Mouse (Mus musculus): ENCODE data around the gene Gm47289. TPM values are rescaled to one million over a fixed set of nuclear protein-coding genes. Genes with fewer than 3 reads are reported as not detected.

The Gm47289 gene
- not detected in 2 replicates for polyA plus RNA-seq (2015; fragmentation: Nextera tagmentation; extraction: Ambion mirVana)

GRCm38 (mm10) chr9:119158861-119159260, at the start of gene Gm47289:
TSS of gene Gm47289 (plus strand) at chr9:119159161.

GRCm38 (mm10) chr9:119156278-119157201, 2.4 kb upstream of the Gm47289 start, which contains the start of gene Acaa1b:
TSS of gene Acaa1b (minus strand) at chr9:119157093.

GRCm38 (mm10) chr9:119208998-119209397, 50.0 kb downstream of the Gm47289 start, which contains the start of gene Slc22a13:
TSS of gene Slc22a13 (minus strand) at chr9:119209098.

Other genes starting within 250 kb of the Gm47289 start
- gene Ctdspl, start 232.7 kb upstream of the Gm47289 start, polyA plus RNA-seq (2015; fragmentation: Nextera tagmentation; extraction: Ambion mirVana), result 7.0 and 10.3 TPM in 2 replicates
- gene Vill, start 106.4 kb upstream of the Gm47289 start, polyA plus RNA-seq (2015; fragmentation: Nextera tagmentation; extraction: Ambion mirVana), result 10.3 and 11.9 TPM in 2 replicates
- gene Plcd1, start 65.7 kb upstream of the Gm47289 start, polyA plus RNA-seq (2015; fragmentation: Nextera tagmentation; extraction: Ambion mirVana), result 4.3 and 6.7 TPM in 2 replicates
- 0.06 and 0.11 TPM in 2 replicates for gene Dlec1, start 56.7 kb upstream of the Gm47289 start, polyA plus RNA-seq (2015; fragmentation: Nextera tagmentation; extraction: Ambion mirVana)
- gene Acaa1b, start 2.1 kb upstream of the Gm47289 start, polyA plus RNA-seq (2015; fragmentation: Nextera tagmentation; extraction: Ambion mirVana), result 0.51 and 0.79 TPM in 2 replicates
- not detected in 2 replicates for gene Slc22a13, start 49.9 kb downstream of the Gm47289 start, polyA plus RNA-seq (2015; fragmentation: Nextera tagmentation; extraction: Ambion mirVana)
- 6.8 and 7.3 TPM in 2 replicates for gene Oxsr1, start 163.3 kb downstream of the Gm47289 start, polyA plus RNA-seq (2015; fragmentation: Nextera tagmentation; extraction: Ambion mirVana)
- gene Acaa1a, start 180.5 kb downstream of the Gm47289 start, polyA plus RNA-seq (2015; fragmentation: Nextera tagmentation; extraction: Ambion mirVana), result 31.2 and 40.4 TPM in 2 replicates
- 33.6 and 36.9 TPM in 2 replicates for gene Myd88, start 182.2 kb downstream of the Gm47289 start, polyA plus RNA-seq (2015; fragmentation: Nextera tagmentation; extraction: Ambion mirVana)
- gene Xylb, start 198.2 kb downstream of the Gm47289 start, polyA plus RNA-seq (2015; fragmentation: Nextera tagmentation; extraction: Ambion mirVana), result 1.3 and 2.3 TPM in 2 replicates
- gene Slc22a14, start 206.4 kb downstream of the Gm47289 start, polyA plus RNA-seq (2015; fragmentation: Nextera tagmentation; extraction: Ambion mirVana), result 0.08 and 0.16 TPM in 2 replicates
- 3.8 and 4.3 TPM in 2 replicates for gene Acvr2b, start 243.0 kb downstream of the Gm47289 start, polyA plus RNA-seq (2015; fragmentation: Nextera tagmentation; extraction: Ambion mirVana)

Data from spleen, postnatal 0 days (tissue).